Mouse (Mus musculus) kidney, adult 11 months (tissue): ENCODE measurements around the gene Pheta1.

Experiments
- DNase-seq: peaks from one replicate; pipeline ENCODE4 v3.0.0; 2022

Gene Pheta1

GRCm38 (mm10) chr5:121848743-121849142, at the start of gene Pheta1:
Gene Pheta1, plus strand, starts transcription at chr5:121848984.
- peak; percentile 90 for DNase-seq

DNA sequence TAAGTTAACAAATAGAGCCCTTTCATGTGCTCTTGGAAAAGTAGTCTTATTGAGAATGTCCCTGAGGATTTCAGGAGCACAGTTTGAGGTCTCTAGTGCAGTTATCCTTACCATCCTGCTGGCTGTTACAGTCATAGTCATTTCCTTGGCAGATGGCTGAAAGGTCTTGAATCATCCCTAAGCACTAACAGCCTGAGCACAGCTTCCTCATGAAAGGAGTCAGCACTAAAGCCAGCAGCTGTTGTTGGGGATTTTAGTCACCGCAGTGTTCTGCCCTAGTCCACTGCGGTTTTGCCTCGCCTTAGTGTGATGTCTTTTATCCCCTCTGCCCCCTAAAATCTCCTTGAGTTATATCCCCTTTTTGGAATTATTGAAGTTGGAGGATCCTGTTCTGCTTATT, 41.6 kb upstream of the Pheta1 start:
- no peak for DNase-seq

- DNase-seq = no peak
Observed at GRCm38 (mm10) chr5:121808202-121808601, 40.6 kb upstream of the Pheta1 start.

- no peak for DNase-seq
Observed at GRCm38 (mm10) chr5:121809667-121810224, 39.0 kb upstream of the Pheta1 start.

GRCm38 (mm10) chr5:121810331-121811151, 38.2 kb upstream of the Pheta1 start:
- DNase-seq = no peak

GRCm38 (mm10) chr5:121811485-121811931, 37.3 kb upstream of the Pheta1 start:
- DNase-seq = no peak

- DNase-seq = no peak
Observed at GRCm38 (mm10) chr5:121812526-121813243, 36.1 kb upstream of the Pheta1 start.

DNA sequence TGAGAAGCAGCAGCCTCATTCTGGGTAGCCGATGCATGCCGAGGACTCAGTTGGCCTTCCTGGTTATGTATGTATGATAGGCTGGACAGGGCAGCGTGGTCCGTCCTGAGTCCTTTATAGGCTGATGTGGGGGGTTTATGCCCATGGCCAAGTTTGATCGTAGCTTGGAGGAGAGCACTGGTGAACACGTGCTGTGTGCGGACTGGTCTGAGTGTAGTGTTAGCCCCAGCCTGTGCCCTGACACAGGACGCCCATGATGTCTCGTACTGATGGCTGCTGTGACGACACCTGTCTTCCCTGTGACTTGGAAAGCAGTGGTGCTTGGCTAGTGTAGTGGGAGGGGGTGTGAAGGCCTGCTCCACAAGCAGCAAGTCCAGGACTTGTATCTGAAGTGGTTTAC, 35.0 kb upstream of the Pheta1 start:
- no peak for DNase-seq

GRCm38 (mm10) chr5:121815067-121815466, 33.7 kb upstream of the Pheta1 start:
- DNase-seq = peak; percentile 75

GRCm38 (mm10) chr5:121815867-121816380, 32.9 kb upstream of the Pheta1 start:
- no peak for DNase-seq

DNA sequence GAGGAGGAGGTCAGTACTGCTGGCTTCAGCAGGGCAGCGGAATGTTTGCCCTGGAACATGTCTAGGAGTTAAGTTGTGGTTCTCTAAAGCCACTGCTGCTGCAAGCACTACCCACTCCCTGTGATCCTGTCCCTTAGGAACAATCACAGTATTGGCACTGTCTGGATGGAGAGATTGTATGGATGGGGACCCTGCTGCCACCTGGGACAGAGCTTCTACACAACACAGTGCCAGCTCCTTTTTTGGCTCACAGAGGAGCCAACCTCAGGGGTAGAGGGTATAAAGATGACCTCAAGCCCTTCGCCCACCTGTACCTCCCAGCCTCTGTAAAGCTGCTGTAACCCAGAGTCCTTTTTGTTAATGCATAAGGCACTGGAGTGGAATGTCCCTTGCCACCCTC, 32.2 kb upstream of the Pheta1 start:
- DNase-seq = no peak

DNA sequence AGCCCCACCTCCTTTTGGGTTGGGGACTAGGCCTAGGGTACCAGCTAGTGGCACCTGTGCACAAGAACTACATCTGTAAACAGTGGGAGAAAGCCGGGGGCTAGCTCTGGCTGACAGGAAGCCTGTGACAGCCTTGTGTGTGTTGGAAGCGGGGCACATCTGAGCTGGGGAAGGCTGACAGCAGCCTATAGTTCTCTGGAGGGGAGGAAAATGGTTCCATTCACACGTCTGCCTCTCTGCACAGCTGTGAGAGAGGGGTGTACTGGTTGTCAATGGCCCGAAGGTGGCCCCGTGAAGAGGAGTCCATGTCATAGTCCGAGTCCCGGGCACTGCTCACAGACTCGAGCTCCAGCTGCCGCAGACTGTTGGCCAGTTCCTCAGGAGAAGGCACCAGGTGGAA, 31.2 kb upstream of the Pheta1 start:
- DNase-seq = no peak

GRCm38 (mm10) chr5:121818401-121818800, 30.4 kb upstream of the Pheta1 start:
- DNase-seq = no peak

- no peak for DNase-seq
Observed at GRCm38 (mm10) chr5:121818862-121819261, 29.9 kb upstream of the Pheta1 start.

DNA sequence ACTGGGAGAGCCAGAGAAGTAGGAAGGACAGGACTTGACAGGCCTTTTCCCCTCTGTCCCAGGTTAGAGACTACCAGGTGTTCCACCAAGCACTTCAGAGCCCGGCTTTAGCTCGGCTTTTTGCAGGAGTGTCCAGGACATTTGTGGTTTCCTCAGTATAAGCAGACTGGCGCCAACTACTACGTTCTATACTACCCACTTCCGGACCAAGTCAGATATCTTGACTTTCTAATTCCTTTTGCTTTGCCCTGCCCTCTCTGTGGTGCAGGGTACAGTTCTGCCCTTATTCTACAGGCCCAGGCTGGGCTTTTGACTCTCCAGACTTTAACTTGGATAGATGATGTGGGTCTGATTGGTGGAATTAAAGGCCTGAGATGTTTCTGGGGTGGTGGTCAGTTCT, 29.2 kb upstream of the Pheta1 start:
- no peak for DNase-seq

DNA sequence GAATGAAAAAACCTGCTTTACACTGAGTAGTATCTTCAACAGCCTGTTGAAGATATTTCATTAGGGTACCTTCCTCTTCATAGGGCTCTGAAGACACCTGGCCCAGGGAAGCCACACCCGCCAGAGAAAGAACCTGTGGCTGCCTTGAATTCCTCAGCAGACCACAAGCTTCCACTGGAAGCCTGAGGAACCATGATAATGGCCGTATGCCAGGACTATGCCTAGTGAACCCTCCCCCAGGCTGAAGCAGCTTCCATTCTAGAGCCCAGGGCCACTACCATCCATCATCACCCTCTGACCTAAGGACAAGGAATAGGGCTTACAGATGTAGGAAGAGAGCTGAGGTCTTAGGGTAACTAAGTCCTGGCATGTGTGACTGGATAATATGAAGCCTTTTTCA, 28.6 kb upstream of the Pheta1 start:
- no peak for DNase-seq

DNA sequence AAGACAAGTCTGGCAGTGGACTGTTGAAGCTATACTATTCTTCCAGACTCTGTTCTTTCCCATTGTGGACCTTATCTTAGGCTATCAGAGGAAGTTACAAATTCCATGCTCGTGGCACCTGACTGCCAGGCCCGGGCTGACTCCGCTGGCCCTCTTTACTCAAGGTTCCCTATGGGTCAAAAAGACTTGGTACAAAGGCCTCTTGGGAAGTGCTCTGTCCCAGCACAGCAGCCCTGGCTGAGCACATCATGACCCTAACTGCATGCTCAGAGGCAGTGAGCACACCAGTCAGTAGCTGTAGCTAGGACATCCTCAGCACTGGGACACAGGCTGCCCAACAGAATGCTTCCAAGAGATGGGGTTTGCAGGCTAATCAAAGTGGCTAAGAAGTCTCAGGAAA, 28.1 kb upstream of the Pheta1 start:
- no peak for DNase-seq

DNA sequence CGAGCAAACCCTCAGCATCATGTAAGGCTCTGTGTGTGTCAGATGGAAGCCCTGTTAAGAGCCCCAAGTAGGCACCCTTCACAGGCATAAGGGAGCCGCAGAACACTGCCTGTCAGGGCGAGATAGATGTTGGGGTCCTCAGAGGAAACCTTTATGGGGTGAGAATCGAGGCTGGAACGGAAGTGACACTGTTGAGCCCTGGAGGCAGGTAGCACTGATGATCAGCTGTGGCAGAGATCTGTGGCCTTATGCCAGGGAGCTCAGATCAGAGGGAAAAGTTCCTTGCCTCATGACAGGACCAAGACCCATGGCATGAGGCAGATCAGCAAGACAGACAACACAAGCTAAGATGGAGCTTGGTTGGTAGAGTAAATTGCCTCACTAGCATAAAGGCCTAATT, 27.7 kb upstream of the Pheta1 start:
- no peak for DNase-seq

- no peak for DNase-seq
Observed at GRCm38 (mm10) chr5:121821552-121821951, 27.2 kb upstream of the Pheta1 start.

DNA sequence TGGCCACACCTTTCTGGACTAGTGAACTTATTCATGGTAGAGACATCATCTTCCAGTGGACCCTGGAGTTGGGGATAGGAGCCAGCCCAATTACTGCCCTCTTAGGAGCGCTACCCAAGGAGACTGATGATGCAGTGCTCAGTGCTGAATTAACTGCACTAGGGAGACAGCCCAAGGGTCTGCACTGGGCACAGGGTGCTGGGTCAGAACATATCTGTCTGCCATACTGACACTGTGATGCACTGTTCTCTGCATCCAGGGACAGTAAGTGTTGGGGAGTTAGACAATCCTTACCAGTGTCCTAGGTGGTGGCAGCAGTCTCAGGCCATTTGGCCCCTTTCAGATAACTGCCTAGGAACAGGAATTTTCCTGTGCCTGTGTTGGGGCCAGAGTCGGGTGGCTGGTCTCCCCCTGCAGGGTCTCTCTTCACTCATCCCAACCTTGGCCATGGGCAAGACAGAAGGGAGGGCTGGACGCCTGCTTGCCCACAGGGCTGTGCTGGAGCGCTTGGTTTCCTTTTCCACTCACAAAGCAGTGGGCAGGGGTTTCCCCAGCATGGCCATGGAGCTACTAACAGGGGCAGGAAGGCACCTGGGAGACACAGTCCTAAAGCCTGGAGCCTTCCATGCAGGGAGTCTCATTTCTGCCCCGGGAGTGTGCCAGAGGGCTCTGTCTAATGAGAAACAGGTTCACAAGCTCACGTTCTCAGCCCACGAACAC, 25.8 kb upstream of the Pheta1 start:
- DNase-seq = no peak

DNA sequence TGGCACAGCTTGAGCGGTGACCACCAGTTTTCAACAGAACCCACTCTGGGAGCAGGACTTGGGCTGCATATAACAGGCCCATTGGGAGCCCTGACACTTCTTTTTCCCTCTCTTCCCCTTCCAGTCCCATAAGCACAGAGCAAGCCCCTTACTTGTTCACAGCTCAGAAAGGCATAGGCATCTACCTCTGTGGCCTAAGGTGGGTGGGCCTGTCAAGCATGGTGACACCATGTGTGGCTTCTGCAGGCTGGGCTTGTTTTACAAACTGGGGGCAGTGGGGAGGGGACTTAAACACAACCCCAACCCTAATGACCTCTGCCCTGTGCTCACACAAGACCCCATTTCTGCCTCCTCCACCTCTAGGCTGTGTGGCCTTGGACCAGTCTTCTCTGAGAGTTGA, 25.1 kb upstream of the Pheta1 start:
- no peak for DNase-seq

DNA sequence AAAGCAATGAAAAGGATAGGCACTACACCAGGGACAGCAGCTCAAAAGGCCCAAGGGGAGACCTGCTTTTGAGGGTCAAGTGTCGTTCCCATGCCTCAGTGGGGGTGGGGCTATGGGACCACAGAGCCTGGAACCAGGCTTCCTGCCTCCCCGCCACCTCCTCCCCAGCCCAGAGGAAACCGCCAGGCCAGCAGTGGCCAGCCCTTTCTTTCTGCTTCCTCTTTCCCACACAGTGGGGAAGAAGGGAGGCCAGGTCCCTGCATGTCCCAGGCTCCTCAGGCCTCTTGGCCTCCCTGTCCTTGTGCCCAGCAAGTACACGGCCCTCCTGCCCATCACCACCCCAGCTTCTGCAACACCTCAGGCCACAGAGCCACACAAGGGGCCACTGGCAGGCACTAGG, 24.7 kb upstream of the Pheta1 start:
- peak; percentile 24 for DNase-seq

GRCm38 (mm10) chr5:121825606-121826005, 23.2 kb upstream of the Pheta1 start:
- no peak for DNase-seq
